Mouse (Mus musculus) bone marrow macrophage, adult 2 months (primary cell): ENCODE results near the gene Acacb. TPM values are rescaled to one million over a fixed set of nuclear protein-coding genes. Genes with fewer than 3 reads are reported as not detected.

Source experiments
- H3K27ac ChIP-seq: 2 replicates; pipeline ENCODE4 v1.5.1; 2012; ENCODE audit warnings: low read depth, low read length; ENCODE audit not compliant: insufficient read depth
- H3K4me1 ChIP-seq: 2 replicates; pipeline ENCODE4 v1.6.1; 2012; ENCODE audit warnings: low read length; ENCODE audit not compliant: control insufficient read depth, insufficient read depth
- H3K4me3 ChIP-seq: 2 replicates; pipeline ENCODE4 v1.5.1; 2012; ENCODE audit warnings: mild to moderate bottlenecking, low read length, moderate library complexity; ENCODE audit not compliant: insufficient read depth
- CTCF ChIP-seq: IDR thresholded peaks from 2 replicates; pipeline ENCODE4 v1.5.1; 2012; ENCODE audit warnings: low read depth, mild to moderate bottlenecking, low read length, moderate library complexity
- POLR2A ChIP-seq: IDR thresholded peaks from 2 replicates; pipeline ENCODE4 v1.6.1; 2012; ENCODE audit warnings: mild to moderate bottlenecking, low read depth, low read length, borderline replicate concordance
- polyA plus RNA-seq: library from polyadenylated mRNA; stranded (reverse); fragments of >200 nt; gene quantifications from 2 replicates; pipeline ENCODE4 v1.2.4, GENCODE M21; 2012; ENCODE audit not compliant: missing spikeins, insufficient read depth, insufficient read length

Acacb gene
- polyA plus RNA-seq, 1 experiment, result 0.24 TPM

- H3K4me3 ChIP-seq, result peak overlapping the region; percentile 64
- TF ChIP-seq POLR2A, result no peak
- no peak for TF ChIP-seq CTCF
- H3K27ac ChIP-seq, result no peak overlapping the region
- peaks cover 3% of the 10 kb centered on the region; the same call in 1 of the 2 replicates for H3K4me1 ChIP-seq
Measured at GRCm38 (mm10) chr5:114175596-114176171, 29.3 kb downstream of the Acacb start.

GRCm38 (mm10) chr5:114176548-114177400 lies 30.4 kb downstream of the Acacb start:
- H3K4me3 ChIP-seq, result peak overlapping the region; percentile 64; the same call in 1 of the 2 replicates
- no peak overlapping the region for H3K27ac ChIP-seq
- TF ChIP-seq POLR2A (no peak), CTCF (no peak)
- peaks cover 3% of the 10 kb centered on the region; the same call in 1 of the 2 replicates for H3K4me1 ChIP-seq

GRCm38 (mm10) chr5:114177966-114178719 lies 31.8 kb downstream of the Acacb start:
- TF ChIP-seq CTCF, result no peak
- no peak for TF ChIP-seq POLR2A
- no peak overlapping the region for H3K27ac ChIP-seq
- peaks cover 3% of the 10 kb centered on the region; the same call in 1 of the 2 replicates for H3K4me1 ChIP-seq
- H3K4me3 ChIP-seq, result no peak overlapping the region

GRCm38 (mm10) chr5:114179541-114179940 lies 33.2 kb downstream of the Acacb start:
- no peak overlapping the region for H3K4me3 ChIP-seq
- TF ChIP-seq POLR2A (no peak), CTCF (no peak)
- peaks cover 3% of the 10 kb centered on the region; the same call in 1 of the 2 replicates for H3K4me1 ChIP-seq
- H3K27ac ChIP-seq, result no peak overlapping the region

- Histone ChIP-seq H3K4me3 (no peak overlapping the region), H3K27ac (no peak overlapping the region), H3K4me1 (no peaks in the 10 kb centered on the region)
- TF ChIP-seq CTCF, result no peak
- no peak for TF ChIP-seq POLR2A
Measured at GRCm38 (mm10) chr5:114183493-114183892, 37.2 kb downstream of the Acacb start.

GRCm38 (mm10) chr5:114187108-114187507 lies 40.8 kb downstream of the Acacb start:
- TF ChIP-seq CTCF (no peak), POLR2A (no peak)
- H3K27ac ChIP-seq, result no peak overlapping the region
- H3K4me1 ChIP-seq, result no peaks in the 10 kb centered on the region
- H3K4me3 ChIP-seq, result no peak overlapping the region

- no peaks in the 10 kb centered on the region for H3K4me1 ChIP-seq
- H3K27ac ChIP-seq, result no peak overlapping the region
- peak; percentile 24; the same call in 1 of the 2 replicates for TF ChIP-seq CTCF
- TF ChIP-seq POLR2A, result no peak
- H3K4me3 ChIP-seq, result no peak overlapping the region
Measured at GRCm38 (mm10) chr5:114188900-114189464, 42.6 kb downstream of the Acacb start.

- Histone ChIP-seq H3K4me3 (no peak overlapping the region), H3K27ac (no peak overlapping the region), H3K4me1 (no peaks in the 10 kb centered on the region)
- no peak for TF ChIP-seq CTCF
- TF ChIP-seq POLR2A, result no peak
Measured at GRCm38 (mm10) chr5:114194161-114194560, 47.8 kb downstream of the Acacb start.

- H3K27ac ChIP-seq, result no peak overlapping the region
- no peaks in the 10 kb centered on the region for H3K4me1 ChIP-seq
- TF ChIP-seq POLR2A (no peak), CTCF (no peak)
- H3K4me3 ChIP-seq, result no peak overlapping the region
Measured at GRCm38 (mm10) chr5:114199116-114199777, 52.9 kb downstream of the Acacb start.
